Comparison of ENCODE assay signal across 9 mouse cellular contexts in genomic region chr3:138740843-138741540, GRCm38 (mm10). TPM values are rescaled to one million over a fixed set of nuclear protein-coding genes. Genes with fewer than 3 reads are reported as not detected.
DNase-seq lines count a peak whose midpoint lies in the region; ATAC-seq and TF ChIP-seq lines count a peak whose summit lies in the region.
"Had no signal": no experiment of that assay in that cellular context is flagged by ENCODE, and none has a peak within 500 bp of the region (broad histone marks: within the 10 kb centered on the region; RNA-seq: fewer than 3 reads in every experiment).

No protein-coding gene starts in this region.

- peak overlapping the region; percentile 75 for H3K4me2 ChIP-seq in CH12.LX (ENCODE audit: insufficient read depth, low read depth, poor library complexity, severe bottlenecking)
- peak overlapping the region; percentile 78; the same call in 1 of the 2 replicates for H3K4me2 ChIP-seq in midbrain, embryonic 11.5 days

- in situ Hi-C loops in CH12.LX (cut with MboI; ENCODE audit: low pct_ligation_motif_present, low pct_unique_long_range_greater_than_20kb, low sequenced_read_pairs), result no loop called here

- H3K36me3 ChIP-seq in heart, embryonic 10.5 days, result no peaks in the 10 kb centered on the region
- no peaks in the 10 kb centered on the region for H3K36me3 ChIP-seq in CH12.LX (replicated peaks in 1 of 2; ENCODE audit: control insufficient read depth in 1 of 2, insufficient read depth in 1 of 2, low read length in 1 of 2)
- no peaks in the 10 kb centered on the region for H3K36me3 ChIP-seq in midbrain, embryonic 11.5 days (ENCODE audit: control insufficient read depth, insufficient read depth, low read length)
- H3K36me3 ChIP-seq: G1E had no signal

- H3K9me3 ChIP-seq in heart, embryonic 10.5 days, result no peaks in the 10 kb centered on the region
- no peaks in the 10 kb centered on the region for H3K9me3 ChIP-seq in CH12.LX (replicated peaks; ENCODE audit: low read length)
- no peaks in the 10 kb centered on the region for H3K9me3 ChIP-seq in midbrain, embryonic 11.5 days (ENCODE audit: control insufficient read depth, low read length)

- H3K27me3 ChIP-seq in heart, embryonic 10.5 days (ENCODE audit: insufficient read depth, poor library complexity, severe bottlenecking), result peaks cover 16% of the 10 kb centered on the region
- H3K27me3 ChIP-seq in CH12.LX (replicated peaks), result no peaks in the 10 kb centered on the region
- peaks cover 8% of the 10 kb centered on the region; the same call in 1 of the 2 replicates for H3K27me3 ChIP-seq in midbrain, embryonic 11.5 days (ENCODE audit: control insufficient read depth, insufficient read depth, low read length)

- no peak overlapping the region for H3K9ac ChIP-seq in CH12.LX (ENCODE audit: insufficient read depth, low read depth)
- H3K9ac ChIP-seq in midbrain, embryonic 11.5 days (ENCODE audit: low read length), result peak overlapping the region; percentile 94; the same call in 1 of the 2 replicates

- 67% methylated on average over 8 of the region's 8 CpGs for WGBS in heart, embryonic 10.5 days
- WGBS in midbrain, embryonic 11.5 days, result 69% methylated on average over 8 of the region's 8 CpGs

- no peak for TF ChIP-seq RAD21 in CH12.LX (IDR thresholded peaks at IDR 0.05; ENCODE audit: low read depth, low read length)

- ATAC-seq in granulocyte monocyte progenitor cell, adult 5-6 weeks (replicated peaks; ENCODE audit: poor library complexity, severe bottlenecking), result peak; percentile 22
- no peak for ATAC-seq in midbrain, embryonic 11.5 days (ENCODE audit: low FRiP score)

- TF ChIP-seq POLR2A in CH12.LX (IDR thresholded peaks at IDR 0.05; ENCODE audit: low read depth, low read length), result no peak

- no peaks in the 10 kb centered on the region for H3K79me2 ChIP-seq in CH12.LX (replicated peaks; ENCODE audit: control insufficient read depth, extremely low read depth, insufficient read depth, poor library complexity, severe bottlenecking)

- no peak for DNase-seq in heart, embryonic 10.5 days (ENCODE audit: low spot score)
- no peak for DNase-seq in heart, adult 8-10 months (ENCODE audit: low spot score)
- DNase-seq in CH12.LX (ENCODE audit: extremely low read depth), result no peak
- peak; percentile 82 for DNase-seq in midbrain, embryonic 11.5 days (ENCODE audit: low spot score, missing footprints)
- no peak for DNase-seq in right cerebral cortex, adult 18-20 months
- DNase-seq in MN1 (ENCODE audit: low spot score), result no peak
- no peak for DNase-seq in left cerebral cortex, postnatal 14 days (ENCODE audit: low spot score in 2 of 2)

- intact Hi-C loops in left cerebral cortex, postnatal 14 days (cut with DNase I), result loop anchor here (5.0 to 10.0 kb wide), 3 partner anchors 166 to 454 kb away; partner anchors contain the start of gene Rap1gds1

- TF ChIP-seq EP300 in CH12.LX (IDR thresholded peaks at IDR 0.05; ENCODE audit: low read length), result no peak

- H3K4me1 ChIP-seq in heart, embryonic 10.5 days, result peaks cover 24% of the 10 kb centered on the region
- peaks cover 8 to 38% of the 10 kb centered on the region in 2 experiments for H3K4me1 ChIP-seq in CH12.LX (ENCODE audit: control insufficient read depth in 1 of 2, insufficient read depth in 2 of 2)
- H3K4me1 ChIP-seq in midbrain, embryonic 11.5 days (ENCODE audit: control insufficient read depth, insufficient read depth, low read length), result no peaks in the 10 kb centered on the region; the same call in 1 of the 2 replicates

- peak overlapping the region; percentile 79 for H3K4me3 ChIP-seq in heart, embryonic 10.5 days
- H3K4me3 ChIP-seq in CH12.LX (replicated peaks in 1 of 3; ENCODE audit: low read depth in 2 of 3, low read length in 2 of 3, poor library complexity in 1 of 3), result no peak overlapping the region
- H3K4me3 ChIP-seq in midbrain, embryonic 11.5 days (ENCODE audit: low read depth, low read length), result peak overlapping the region; percentile 82

- TF ChIP-seq CTCF in CH12.LX (conservative IDR thresholded peaks at IDR 0.05 in 1 of 2, IDR thresholded peaks at IDR 0.05 in 1 of 2; ENCODE audit: low read depth in 2 of 2, low read length in 2 of 2), result no peak

- dilution Hi-C loops in CH12.LX (cut with MboI; ENCODE audit: extremely low pct_ligation_motif_present, extremely low pct_unique_long_range_greater_than_20kb, low sequenced_read_pairs), result no loop called here

- H3K27ac ChIP-seq in heart, embryonic 10.5 days, result no peak overlapping the region
- no peak overlapping the region for H3K27ac ChIP-seq in CH12.LX (ENCODE audit: insufficient read depth, low read depth)
- H3K27ac ChIP-seq in midbrain, embryonic 11.5 days (ENCODE audit: low read depth, low read length), result no peak overlapping the region

TF ChIP-seq in CH12.LX, 34 proteins besides CTCF, POLR2A, EP300 and RAD21:
- TF ChIP-seq ZKSCAN1 (IDR thresholded peaks at IDR 0.05; ENCODE audit: borderline replicate concordance, low read depth, low read length) (no peak), CHD2 (IDR thresholded peaks at IDR 0.05; ENCODE audit: low read length) (no peak), NELFE (IDR thresholded peaks at IDR 0.05; ENCODE audit: low read depth, low read length) (no peak), USF2 (conservative IDR thresholded peaks at IDR 0.05; ENCODE audit: low read depth, low read length) (no peak), ELF1 (IDR thresholded peaks at IDR 0.05; ENCODE audit: low read depth, low read length) (no peak), ZC3H11A (IDR thresholded peaks at IDR 0.05; ENCODE audit: low read depth, low read length) (no peak), ZNF384 (IDR thresholded peaks at IDR 0.05; ENCODE audit: low read depth, low read length) (no peak), CHD1 (IDR thresholded peaks at IDR 0.05; ENCODE audit: low read depth, low read length) (no peak), GABPA (IDR thresholded peaks at IDR 0.05; ENCODE audit: insufficient replicate concordance, low read depth, low read length) (no peak), NRF1 (IDR thresholded peaks at IDR 0.05; ENCODE audit: low read depth, low read length) (no peak), MYC (IDR thresholded peaks at IDR 0.05; ENCODE audit: low read depth, low read length) (no peak), MXI1 (IDR thresholded peaks at IDR 0.05; ENCODE audit: low read depth, low read length) (no peak), POLR2AphosphoS2 (IDR thresholded peaks at IDR 0.05; ENCODE audit: low read depth, low read length) (no peak), PAX5 (IDR thresholded peaks at IDR 0.05; ENCODE audit: low read length) (no peak), TCF12 (IDR thresholded peaks at IDR 0.05; ENCODE audit: low read depth, low read length) (no peak), BHLHE40 (IDR thresholded peaks at IDR 0.05; ENCODE audit: low read depth, low read length) (no peak), HCFC1 (IDR thresholded peaks at IDR 0.05; ENCODE audit: low read depth, low read length) (no peak), SMC3 (IDR thresholded peaks at IDR 0.05; ENCODE audit: low read depth, low read length) (no peak), IRF4 (IDR thresholded peaks at IDR 0.05; ENCODE audit: low read depth, low read length) (no peak)

RNA-seq across cellular contexts. Expression of gene Tspan5, which starts 1.0 kb away (rescaled TPM):
- 13.6 and 15.0 TPM in 2 replicates for polyA plus RNA-seq in heart, embryonic 10.5 days (2016; fragmentation: Nextera tagmentation; extraction: Ambion mirVana)
- 1 to 10 TPM; 4.2 to 6.7 (median 5.1) TPM for total RNA-seq in heart, adult 8-10 months (2022)
- total RNA-seq in CH12.LX (2012; rRNA removed), result 17.2 and 19.1 TPM in 2 replicates
- 25.9 and 26.4 TPM in 2 replicates for total RNA-seq in CH12.LX (2014; rRNA removed)
- polyA plus RNA-seq in CH12.LX (2012; ENCODE audit: insufficient read length, low read depth), result 37.5 and 43.1 TPM in 2 replicates
- 30.6 and 31.2 TPM in 2 replicates for total RNA-seq in granulocyte monocyte progenitor cell, adult 5-6 weeks (2014; fragmentation: Nextera tagmentation)
- total RNA-seq in granulocyte monocyte progenitor cell, adult 5-6 weeks (2017), result 39.1 and 43.2 TPM in 2 replicates
- 46.6 and 48.6 TPM in 2 replicates for polyA plus RNA-seq in midbrain, embryonic 11.5 days (2014; fragmentation: Nextera tagmentation; extraction: Ambion mirVana)
- 100 to 1,000 TPM; 215 to 238 TPM for total RNA-seq in left cerebral cortex, postnatal 14 days (2021)
- polyA plus RNA-seq: G1E had no signal

Comparison
In these comparisons a context has a peak if more than half of its experiments do, and no peak if none do; other contexts are left out.
1. H3K4me3 ChIP-seq: peak in heart, embryonic 10.5 days (single experiment) and midbrain, embryonic 11.5 days (single experiment); none in CH12.LX (0 of 3).
2. RNA of gene Tspan5, which starts 1.0 kb away (total RNA-seq): 215 to 238 TPM in left cerebral cortex, postnatal 14 days; 30.6 to 43.2 TPM in granulocyte monocyte progenitor cell, adult 5-6 weeks, 17.2 to 26.4 TPM in CH12.LX and 4.2 to 6.7 TPM in heart, adult 8-10 months; every median in the first group is over 4 times any median in the second.